Mouse (Mus musculus): Measurements from ENCODE around the gene Hist1h4c.
"Not testable (repeated sequence)": the region's sequence is repeated elsewhere in the genome, so short reads cannot be mapped to it uniquely, and the experiment has no call there.

Gene Hist1h4c

GRCm38 (mm10) chr13:23694956-23695355 lies 3.3 kb downstream of the Hist1h4c start:
- no peak for DNase-seq

GRCm38 (mm10) chr13:23693856-23694440 lies 4.3 kb downstream of the Hist1h4c start:
- no peak for DNase-seq

- DNase-seq = no peak
These were observed 8.8 kb downstream of the Hist1h4c start for GRCm38 (mm10) chr13:23689459-23689858.

GRCm38 (mm10) chr13:23688956-23689355 lies 9.3 kb downstream of the Hist1h4c start:
- DNase-seq = no peak

- no peak for DNase-seq
These were observed 10.3 kb downstream of the Hist1h4c start for GRCm38 (mm10) chr13:23687907-23688306.

- no peak for DNase-seq
These were observed 11.1 kb downstream of the Hist1h4c start for GRCm38 (mm10) chr13:23687181-23687580.

- DNase-seq = no peak
These were observed 12.3 kb downstream of the Hist1h4c start for GRCm38 (mm10) chr13:23685966-23686365.

GRCm38 (mm10) chr13:23685121-23685861 lies 13.0 kb downstream of the Hist1h4c start:
- DNase-seq = no peak

- DNase-seq = peak; percentile 13 to 31
These were observed 13.8 kb downstream of the Hist1h4c start for GRCm38 (mm10) chr13:23684295-23684945.

- peak; percentile 64 to 82 for DNase-seq
These were observed 14.4 kb downstream of the Hist1h4c start, which contains the start of the genes Hist1h2ac and Hist1h2bc for GRCm38 (mm10) chr13:23683755-23684281. Hist1h2ac (minus strand) TSS chr13:23683948. Hist1h2bc (plus strand) TSS chr13:23684199.

- DNase-seq = not testable (repeated sequence)
These were observed 15.1 kb downstream of the Hist1h4c start for GRCm38 (mm10) chr13:23682947-23683754.

- no peak for DNase-seq
These were observed 15.7 kb downstream of the Hist1h4c start for GRCm38 (mm10) chr13:23682623-23682946.

- no peak for DNase-seq
These were observed 16.2 kb downstream of the Hist1h4c start for GRCm38 (mm10) chr13:23681990-23682582.

- no peak for DNase-seq
These were observed 35.7 kb downstream of the Hist1h4c start for GRCm38 (mm10) chr13:23662536-23662935.

- no peak for DNase-seq
These were observed 38.5 kb downstream of the Hist1h4c start for GRCm38 (mm10) chr13:23659636-23660366.
